Mouse (Mus musculus) kidney, adult 2 months (tissue): ENCODE results near the gene Mettl21a. TPM values are rescaled to one million over a fixed set of nuclear protein-coding genes. Genes with fewer than 3 reads are reported as not detected.

Experiments
- DNase-seq: peaks from one replicate; pipeline ENCODE4 v3.0.0; 2021
- H3K27ac ChIP-seq: fragments of 200-500 bp; 2 replicates; pipeline ENCODE4 v1.5.1; 2012; ENCODE audit warnings: low read depth, low read length, control low read depth, inconsistent platforms; ENCODE audit not compliant: insufficient read depth
- H3K27me3 ChIP-seq: fragments of 200-500 bp; replicated peaks from 2 replicates; pipeline ENCODE4 v1.6.1; 2012; ENCODE audit warnings: mild to moderate bottlenecking, moderate library complexity, low read length, inconsistent platforms; ENCODE audit not compliant: control insufficient read depth, insufficient read depth
- H3K36me3 ChIP-seq: fragments of 200-500 bp; 2 replicates; pipeline ENCODE4 v1.6.1; 2012; ENCODE audit warnings: mild to moderate bottlenecking, moderate library complexity, low read length, inconsistent platforms; ENCODE audit not compliant: control insufficient read depth, insufficient read depth
- H3K4me1 ChIP-seq: fragments of 200-500 bp; 2 replicates; pipeline ENCODE4 v1.6.1; 2011; ENCODE audit warnings: low read length; ENCODE audit not compliant: control insufficient read depth, insufficient read depth
- H3K4me3 ChIP-seq: fragments of 200-500 bp; 2 replicates; pipeline ENCODE4 v1.5.1; 2011; ENCODE audit warnings: mild to moderate bottlenecking, low read depth, low read length, control low read depth; ENCODE audit not compliant: insufficient read depth
- CTCF ChIP-seq: fragments of 200-500 bp; conservative IDR thresholded peaks from 2 replicates; pipeline ENCODE4 v1.5.1; 2011; ENCODE audit warnings: low read depth, mild to moderate bottlenecking, control low read depth, low read length, moderate library complexity, mixed read lengths; ENCODE audit not compliant: insufficient read depth, insufficient read length
- POLR2A ChIP-seq: fragments of 200-500 bp; IDR thresholded peaks from one replicate; pipeline ENCODE4 v1.6.1; 2011; ENCODE audit warnings: low read depth, low read length, control low read depth
- WGBS: fragments of 180-500 bp; shearing (Covaris S2); methylation state at CpG from one replicate; pipeline ENCODE4 v1.1.7; 2018; 5-methylcytosine and 5-hydroxymethylcytosine counted together
- polyA plus RNA-seq: library from polyadenylated mRNA; depleted of rRNA; stranded (reverse); fragments of >200 nt; gene quantifications from 2 replicates; pipeline ENCODE4 v1.2.3, GENCODE M21; 2012

The Mettl21a gene
- polyA plus RNA-seq, 1 experiment, result 9.6 TPM

DNA sequence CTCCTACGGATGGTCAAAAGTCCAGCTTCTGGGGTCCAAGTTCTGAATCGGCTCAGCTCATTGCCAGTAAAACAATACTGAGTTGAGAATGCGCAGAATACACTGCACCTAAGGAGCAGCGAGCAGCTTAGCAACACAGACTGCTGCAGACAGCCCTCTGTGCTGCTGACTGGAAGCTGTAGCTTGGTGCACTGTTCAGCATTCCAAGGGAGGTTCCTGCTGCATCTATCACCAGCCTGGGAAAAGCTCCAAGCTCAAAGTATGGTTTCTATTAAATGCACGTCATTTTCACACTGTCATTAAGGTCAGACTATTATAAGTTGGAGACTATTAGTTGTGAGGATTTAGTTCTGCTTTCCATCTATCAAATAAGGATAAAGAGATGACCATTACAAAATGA is 4.1 kb upstream of the Mettl21a start:
- Histone ChIP-seq H3K36me3 (no peaks in the 10 kb centered on the region), H3K4me1 (peaks cover 4% of the 10 kb centered on the region), H3K4me3 (no peak overlapping the region), H3K27me3 (no peaks in the 10 kb centered on the region), H3K27ac (peak overlapping the region; percentile 7)
- 55% methylated on average over 5 of the region's 5 CpGs for WGBS
- no peak for TF ChIP-seq POLR2A
- TF ChIP-seq CTCF, result no peak
- DNase-seq, result peak; percentile 57

DNA sequence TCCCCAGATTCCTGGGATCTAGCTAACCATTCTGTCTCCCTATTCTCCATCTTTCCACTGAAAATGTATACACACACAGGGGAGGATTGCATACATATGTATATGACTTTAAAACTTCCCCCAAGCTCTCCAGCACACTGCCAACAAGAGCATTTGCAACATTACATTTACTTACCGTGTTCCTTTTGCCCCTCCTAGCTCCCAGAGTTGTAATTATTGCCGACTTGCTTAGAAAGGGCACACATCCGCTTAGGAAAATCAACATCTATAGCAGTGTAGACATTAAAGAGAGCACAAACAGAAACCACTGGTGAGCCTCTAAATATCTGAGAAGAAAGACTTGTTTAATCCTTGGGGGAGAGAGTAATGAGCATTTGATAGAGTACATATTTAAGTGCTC is 1.2 kb upstream of the Mettl21a start:
- no peak overlapping the region for H3K27ac ChIP-seq
- H3K4me3 ChIP-seq, result no peak overlapping the region; the same call in 1 of the 2 replicates

DNA sequence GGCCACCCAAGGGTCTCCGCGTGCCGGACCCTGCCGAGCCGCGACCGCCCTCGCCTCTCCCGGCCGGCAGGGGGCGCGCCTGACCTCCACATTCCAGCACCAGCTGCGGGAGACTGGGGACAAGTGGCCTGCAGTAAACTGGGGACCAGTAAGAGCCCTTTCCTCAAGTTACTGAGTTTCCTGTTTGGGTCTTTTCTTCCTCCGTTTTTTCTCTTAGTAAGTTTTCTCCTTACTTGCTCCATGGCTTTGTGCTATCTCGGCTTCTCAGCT is 608 bp upstream of the Mettl21a start:
- Histone ChIP-seq H3K27me3 (no peaks in the 10 kb centered on the region), H3K36me3 (no peaks in the 10 kb centered on the region), H3K27ac (peak overlapping the region; percentile 93), H3K4me3 (peak overlapping the region; percentile 90), H3K4me1 (peaks cover 4% of the 10 kb centered on the region)
- peak; percentile 88 for DNase-seq
- TF ChIP-seq CTCF, result peak; percentile 75
- no peak for TF ChIP-seq POLR2A
- WGBS, result under 1% methylated on average over 15 of the region's 15 CpGs

More for the DNA sequence above, 1.2 kb upstream of the Mettl21a start:
- Histone ChIP-seq H3K4me1 (peaks cover 4% of the 10 kb centered on the region), H3K36me3 (no peaks in the 10 kb centered on the region), H3K27me3 (no peaks in the 10 kb centered on the region)
- DNase-seq, result no peak
- TF ChIP-seq CTCF (no peak), POLR2A (no peak)
- WGBS, result 37% methylated on average over 3 of the region's 3 CpGs

DNA sequence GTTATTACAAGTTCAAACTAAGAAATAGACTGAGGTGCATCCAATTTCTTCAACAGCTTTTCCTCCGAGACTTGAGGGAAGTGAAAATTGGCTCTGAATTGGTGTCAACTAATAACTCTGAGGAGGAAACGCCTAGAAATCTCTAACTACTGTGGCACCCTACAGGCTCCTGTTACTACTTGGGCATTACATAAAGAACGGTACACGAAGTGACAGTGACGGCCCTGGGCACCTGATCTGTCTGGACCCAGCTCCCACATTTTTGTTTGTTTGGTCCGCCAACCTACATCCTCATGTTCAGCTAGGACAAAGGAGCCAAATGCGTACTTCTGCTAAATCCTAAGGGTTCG is 536 bp downstream of the Mettl21a start:
- TF ChIP-seq POLR2A, result no peak
- no peak for TF ChIP-seq CTCF
- Histone ChIP-seq H3K4me1 (peaks cover 4% of the 10 kb centered on the region), H3K27ac (peak overlapping the region; percentile 52), H3K27me3 (no peaks in the 10 kb centered on the region), H3K4me3 (peak overlapping the region; percentile 90), H3K36me3 (no peaks in the 10 kb centered on the region)
- DNase-seq, result no peak
- 3% methylated on average over 8 of the region's 8 CpGs for WGBS

DNA sequence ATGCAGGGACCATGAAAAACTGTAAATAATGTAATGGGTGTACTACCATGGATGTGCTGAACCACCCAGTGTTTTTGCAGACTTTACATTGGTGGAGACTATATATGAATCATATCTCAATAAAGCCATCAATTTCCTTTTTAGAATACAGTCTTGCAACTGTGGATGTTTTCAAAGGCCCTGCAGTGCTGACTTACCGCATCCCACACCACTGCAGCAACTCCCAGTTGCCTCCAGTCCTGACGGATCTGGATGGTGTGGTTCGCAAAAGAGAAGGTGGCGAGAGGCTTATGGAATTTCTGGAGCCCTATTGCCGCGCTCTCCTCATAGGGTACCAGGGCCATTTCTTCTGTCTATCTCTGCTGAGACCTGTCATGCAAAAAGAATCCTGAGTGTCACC is 966 bp downstream of the Mettl21a start:
- WGBS, result 61% methylated on average over 6 of the region's 6 CpGs
- H3K4me3 ChIP-seq, result no peak overlapping the region
- H3K4me1 ChIP-seq, result peaks cover 4% of the 10 kb centered on the region
- no peaks in the 10 kb centered on the region for H3K36me3 ChIP-seq
- no peak for DNase-seq
- H3K27ac ChIP-seq, result no peak overlapping the region
- H3K27me3 ChIP-seq, result no peaks in the 10 kb centered on the region
- TF ChIP-seq CTCF (no peak), POLR2A (no peak)

DNA sequence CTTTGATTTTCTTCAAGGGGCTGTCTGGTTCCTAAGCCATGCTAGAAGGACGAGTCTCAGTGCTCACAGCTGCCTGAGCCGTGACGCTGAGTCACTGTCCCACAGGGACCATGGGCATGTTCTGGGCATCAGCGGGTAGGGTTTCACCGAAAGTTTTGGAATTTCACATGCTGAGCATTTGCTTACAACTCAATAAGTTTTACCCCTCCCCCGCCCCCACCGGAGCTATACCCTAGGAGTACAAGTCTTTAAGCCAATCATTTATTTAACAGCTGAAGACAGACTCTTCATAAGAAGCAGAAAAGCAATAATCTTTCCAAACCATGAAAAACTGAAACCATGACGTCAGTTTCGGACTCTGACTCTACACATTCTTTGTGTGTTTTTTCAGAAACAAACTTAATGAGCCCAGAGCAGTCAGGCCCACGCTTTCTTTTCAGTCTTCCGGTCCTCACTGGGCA is 1.5 kb downstream of the Mettl21a start:
- Histone ChIP-seq H3K27ac (no peak overlapping the region), H3K36me3 (no peaks in the 10 kb centered on the region), H3K4me3 (no peak overlapping the region; the same call in 1 of the 2 replicates), H3K27me3 (no peaks in the 10 kb centered on the region), H3K4me1 (peaks cover 1% of the 10 kb centered on the region)
- WGBS, result 50% methylated on average over 11 of the region's 11 CpGs
- no peak for DNase-seq
- TF ChIP-seq POLR2A (no peak), CTCF (no peak)

DNA sequence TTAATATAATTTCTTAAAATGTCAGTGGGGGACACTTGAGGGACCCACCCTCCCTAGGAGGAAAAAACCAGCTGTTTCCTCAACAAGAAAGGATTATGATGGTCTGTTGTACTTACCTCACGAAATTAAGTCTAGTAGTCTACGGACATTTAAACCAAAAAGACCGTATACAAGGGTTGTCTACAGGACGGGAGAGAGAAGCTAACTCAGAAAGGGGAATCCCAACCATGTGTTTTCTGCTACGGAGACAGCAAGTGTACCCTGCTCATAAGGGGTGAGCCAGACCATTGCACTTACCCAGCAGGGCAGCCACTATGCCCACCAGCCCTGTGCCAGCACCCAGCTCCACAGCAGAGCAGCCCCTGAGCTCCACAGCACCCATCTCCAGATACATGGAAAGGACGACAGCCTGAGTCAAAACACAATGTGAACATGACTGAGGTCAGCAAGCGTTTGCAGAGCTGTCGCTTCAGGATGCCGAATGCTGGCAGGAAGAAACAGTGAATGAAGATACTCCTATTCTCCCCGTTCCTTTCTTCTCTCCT is 2.2 kb downstream of the Mettl21a start:
- no peaks in the 10 kb centered on the region; the same call in 1 of the 2 replicates for H3K4me1 ChIP-seq
- no peak for DNase-seq
- H3K27ac ChIP-seq, result no peak overlapping the region
- H3K27me3 ChIP-seq, result no peaks in the 10 kb centered on the region
- H3K36me3 ChIP-seq, result no peaks in the 10 kb centered on the region
- WGBS, result 82% methylated on average over 10 of the region's 10 CpGs
- no peak overlapping the region for H3K4me3 ChIP-seq
- TF ChIP-seq CTCF, result no peak
